Mouse (Mus musculus) forebrain, embryonic 15.5 days (tissue): ENCODE results near the gene Gpx8. TPM values are rescaled to one million over a fixed set of nuclear protein-coding genes. Genes with fewer than 3 reads are reported as not detected.

Experiments
- ATAC-seq: fragments of 200-750 bp; cut with Nextera tagmentation; replicated peaks from 2 replicates; pipeline ENCODE4 v1.8.0; 2017; ENCODE audit warnings: mild to moderate bottlenecking, moderate TSS enrichment, moderate library complexity
- H3K27ac ChIP-seq: fragments of 300-500 bp; sonication (generic); replicated peaks from 2 replicates; pipeline ENCODE4 v1.5.1; 2015; ENCODE audit warnings: mild to moderate bottlenecking, inconsistent platforms
- H3K27me3 ChIP-seq: fragments of 300-500 bp; sonication (generic); 2 replicates; pipeline ENCODE4 v1.6.1; 2015; ENCODE audit warnings: inconsistent platforms
- H3K36me3 ChIP-seq: fragments of 300-500 bp; sonication (generic); 2 replicates; pipeline ENCODE4 v1.6.1; 2015; ENCODE audit warnings: mild to moderate bottlenecking, inconsistent platforms
- H3K4me1 ChIP-seq: fragments of 300-500 bp; sonication (generic); 2 replicates; pipeline ENCODE4 v1.6.1; 2015; ENCODE audit warnings: inconsistent platforms
- H3K4me2 ChIP-seq: fragments of 300-500 bp; sonication (generic); replicated peaks from 2 replicates; pipeline ENCODE4 v1.6.1; 2015; ENCODE audit warnings: mild to moderate bottlenecking, inconsistent platforms
- H3K4me3 ChIP-seq: fragments of 300-500 bp; sonication (generic); 2 replicates; pipeline ENCODE4 v1.5.1; 2015; ENCODE audit warnings: mild to moderate bottlenecking, inconsistent platforms
- H3K9ac ChIP-seq: fragments of 300-500 bp; sonication (generic); replicated peaks from 2 replicates; pipeline ENCODE4 v1.6.1; 2015; ENCODE audit warnings: mild to moderate bottlenecking, inconsistent platforms
- H3K9me3 ChIP-seq: fragments of 300-500 bp; sonication (generic); 2 replicates; pipeline ENCODE4 v1.6.1; 2016; ENCODE audit warnings: inconsistent platforms
- WGBS: fragments of 180-500 bp; shearing (Covaris S2); methylation state at CpG from one replicate; pipeline ENCODE4 v1.1.7; 2015; ENCODE audit warnings: mixed read lengths; 5-methylcytosine and 5-hydroxymethylcytosine counted together
- polyA plus RNA-seq: library from polyadenylated mRNA; unstranded; fragments of >200 nt; fragmentation: Nextera tagmentation; extraction: Ambion mirVana; gene quantifications from 2 replicates; pipeline ENCODE4 v1.2.1, GENCODE M21; 2015

Gene Gpx8
- polyA plus RNA-seq, 1 experiment from 2014 or later: 47.7 TPM

- Histone ChIP-seq H3K4me1 (0 out of 2 replicates have a peak, but pooled peaks cover 12% of the 10 kb centered on the region), H3K27me3 (no peaks in the 10 kb centered on the region), H3K9me3 (no peaks in the 10 kb centered on the region), H3K36me3 (no peaks in the 10 kb centered on the region), H3K4me3 (no peak overlapping the region), H3K27ac (no peak overlapping the region), H3K4me2 (no peak overlapping the region), H3K9ac (no peak overlapping the region)
- peak; percentile 47 for ATAC-seq
Measured at GRCm38 (mm10) chr13:113047018-113047417, 808 bp upstream of the Gpx8 start.

GRCm38 (mm10) chr13:113045458-113046110 lies 626 bp downstream of the Gpx8 start:
- H3K9me3 ChIP-seq: no peaks in the 10 kb centered on the region
- peak overlapping the region; percentile 46 for H3K9ac ChIP-seq
- peak overlapping the region; percentile 50 for H3K4me3 ChIP-seq
- H3K4me1 ChIP-seq: 0 out of 2 replicates have a peak, but pooled peaks cover 12% of the 10 kb centered on the region
- H3K27ac ChIP-seq: no peak overlapping the region
- no peaks in the 10 kb centered on the region for H3K27me3 ChIP-seq
- 15% methylated on average over 18 of the region's 18 CpGs for WGBS
- H3K4me2 ChIP-seq: peak overlapping the region; percentile 71
- no peak for ATAC-seq
- no peaks in the 10 kb centered on the region for H3K36me3 ChIP-seq

GRCm38 (mm10) chr13:113044876-113045275 lies 1.3 kb downstream of the Gpx8 start:
- Histone ChIP-seq H3K27me3 (no peaks in the 10 kb centered on the region), H3K9ac (no peak overlapping the region), H3K27ac (no peak overlapping the region), H3K4me1 (0 out of 2 replicates have a peak, but pooled peaks cover 12% of the 10 kb centered on the region), H3K36me3 (no peaks in the 10 kb centered on the region), H3K4me2 (peak overlapping the region; percentile 71), H3K4me3 (no peak overlapping the region), H3K9me3 (no peaks in the 10 kb centered on the region)
- ATAC-seq: no peak
- 77% methylated on average over 3 of the region's 3 CpGs for WGBS

- Histone ChIP-seq H3K4me3 (peak overlapping the region; percentile 52), H3K9me3 (no peaks in the 10 kb centered on the region), H3K36me3 (no peaks in the 10 kb centered on the region), H3K4me2 (peak overlapping the region; percentile 93), H3K27ac (no peak overlapping the region), H3K27me3 (peaks cover 20% of the 10 kb centered on the region), H3K9ac (no peak overlapping the region), H3K4me1 (peaks cover 32% of the 10 kb centered on the region)
- peak; percentile 84 for ATAC-seq
- WGBS: 1% methylated on average over 4 of the region's 4 CpGs
Measured at GRCm38 (mm10) chr13:113035852-113036251, 10.4 kb downstream of the Gpx8 start.

GRCm38 (mm10) chr13:113034950-113035421 lies 11.2 kb downstream of the Gpx8 start, which contains the start of gene Cdc20b:
Gene Cdc20b (plus strand): TSS chr13:113035111.
- H3K4me3 ChIP-seq: peak within 1 kb of the TSS; percentile 52
- H3K4me2 ChIP-seq: peak within 1 kb of the TSS; percentile 93
- peak within 1 kb of the TSS; percentile 6; the same call in 1 of the 2 replicates for H3K27ac ChIP-seq
- no peaks in the 10 kb centered on the region for H3K9me3 ChIP-seq
- ATAC-seq: peak; percentile 34
- H3K36me3 ChIP-seq: no peaks in the 10 kb centered on the region
- peaks cover 20% of the 10 kb centered on the region for H3K27me3 ChIP-seq
- peak within 1 kb of the TSS; percentile 50 for H3K9ac ChIP-seq
- under 1% methylated on average over 46 of the region's 46 CpGs for WGBS
- H3K4me1 ChIP-seq: peaks cover 32% of the 10 kb centered on the region

GRCm38 (mm10) chr13:113034271-113034886 lies 11.8 kb downstream of the Gpx8 start:
- Histone ChIP-seq H3K9ac (peak overlapping the region; percentile 50; the same call in 1 of the 2 replicates), H3K4me3 (peak overlapping the region; percentile 52), H3K9me3 (no peaks in the 10 kb centered on the region), H3K27ac (peak overlapping the region; percentile 6; the same call in 1 of the 2 replicates), H3K4me1 (peaks cover 32% of the 10 kb centered on the region), H3K36me3 (no peaks in the 10 kb centered on the region), H3K27me3 (peaks cover 20% of the 10 kb centered on the region), H3K4me2 (peak overlapping the region; percentile 93)
- peak; percentile 55 for ATAC-seq
- WGBS: 1% methylated on average over 11 of the region's 11 CpGs

GRCm38 (mm10) chr13:113032831-113033230 lies 13.4 kb downstream of the Gpx8 start:
- peaks cover 20% of the 10 kb centered on the region for H3K27me3 ChIP-seq

GRCm38 (mm10) chr13:113031792-113032571 lies 14.2 kb downstream of the Gpx8 start:
- WGBS: under 1% methylated on average over 40 of the region's 40 CpGs
- Histone ChIP-seq H3K4me2 (peak overlapping the region; percentile 87), H3K9ac (peak overlapping the region; percentile 73), H3K4me3 (peak overlapping the region; percentile 67), H3K36me3 (no peaks in the 10 kb centered on the region), H3K4me1 (peaks cover 32% of the 10 kb centered on the region), H3K9me3 (no peaks in the 10 kb centered on the region), H3K27me3 (peaks cover 20% of the 10 kb centered on the region), H3K27ac (peak overlapping the region; percentile 87)
- peak; percentile 62 for ATAC-seq

More at GRCm38 (mm10) chr13:113032831-113033230, 13.4 kb downstream of the Gpx8 start:
- H3K4me3 ChIP-seq: no peak overlapping the region
- H3K27ac ChIP-seq: no peak overlapping the region
- H3K36me3 ChIP-seq: no peaks in the 10 kb centered on the region
- no peak for ATAC-seq
- no peaks in the 10 kb centered on the region for H3K9me3 ChIP-seq
- peaks cover 32% of the 10 kb centered on the region for H3K4me1 ChIP-seq
- H3K4me2 ChIP-seq: peak overlapping the region; percentile 87; the same call in 1 of the 2 replicates
- H3K9ac ChIP-seq: no peak overlapping the region

GRCm38 (mm10) chr13:113031351-113031750 lies 14.9 kb downstream of the Gpx8 start:
- peak overlapping the region; percentile 67 for H3K4me3 ChIP-seq
- peak overlapping the region; percentile 73 for H3K9ac ChIP-seq
- peaks cover 20% of the 10 kb centered on the region for H3K27me3 ChIP-seq
- ATAC-seq: peak; percentile 9; the same call in 1 of the 2 replicates
- WGBS: under 1% methylated on average over 7 of the region's 7 CpGs
- peak overlapping the region; percentile 87; the same call in 1 of the 2 replicates for H3K27ac ChIP-seq
- no peaks in the 10 kb centered on the region for H3K9me3 ChIP-seq
- peak overlapping the region; percentile 87 for H3K4me2 ChIP-seq
- H3K4me1 ChIP-seq: peaks cover 32% of the 10 kb centered on the region
- no peaks in the 10 kb centered on the region for H3K36me3 ChIP-seq

GRCm38 (mm10) chr13:113023274-113024143 lies 22.7 kb downstream of the Gpx8 start:
- 90% methylated on average over 17 of the region's 17 CpGs for WGBS
- H3K27me3 ChIP-seq: no peaks in the 10 kb centered on the region
- no peak for ATAC-seq

GRCm38 (mm10) chr13:113022467-113022866 lies 23.7 kb downstream of the Gpx8 start:
- Histone ChIP-seq H3K27ac (no peak overlapping the region), H3K4me3 (no peak overlapping the region), H3K9me3 (no peaks in the 10 kb centered on the region), H3K4me1 (no peaks in the 10 kb centered on the region), H3K27me3 (no peaks in the 10 kb centered on the region), H3K4me2 (no peak overlapping the region), H3K9ac (no peak overlapping the region), H3K36me3 (no peaks in the 10 kb centered on the region)
- ATAC-seq: no peak
- 81% methylated on average over 8 of the region's 8 CpGs for WGBS

More at GRCm38 (mm10) chr13:113023274-113024143, 22.7 kb downstream of the Gpx8 start:
- no peak overlapping the region for H3K4me3 ChIP-seq
- H3K9ac ChIP-seq: no peak overlapping the region
- H3K4me2 ChIP-seq: no peak overlapping the region
- no peaks in the 10 kb centered on the region for H3K4me1 ChIP-seq
- no peaks in the 10 kb centered on the region for H3K9me3 ChIP-seq
- H3K36me3 ChIP-seq: no peaks in the 10 kb centered on the region
- no peak overlapping the region for H3K27ac ChIP-seq
